Mouse (Mus musculus): Measurements from ENCODE around the gene Gm28048. TPM values are rescaled to one million over a fixed set of nuclear protein-coding genes. Genes with fewer than 3 reads are reported as not detected.
A peak's percentile ranks its signal among the peaks of the same experiment; 100 is the strongest.

The Gm28048 gene
- total RNA-seq, 2 experiments from 2014 or later = 3.2 to 3.6 TPM

DNA sequence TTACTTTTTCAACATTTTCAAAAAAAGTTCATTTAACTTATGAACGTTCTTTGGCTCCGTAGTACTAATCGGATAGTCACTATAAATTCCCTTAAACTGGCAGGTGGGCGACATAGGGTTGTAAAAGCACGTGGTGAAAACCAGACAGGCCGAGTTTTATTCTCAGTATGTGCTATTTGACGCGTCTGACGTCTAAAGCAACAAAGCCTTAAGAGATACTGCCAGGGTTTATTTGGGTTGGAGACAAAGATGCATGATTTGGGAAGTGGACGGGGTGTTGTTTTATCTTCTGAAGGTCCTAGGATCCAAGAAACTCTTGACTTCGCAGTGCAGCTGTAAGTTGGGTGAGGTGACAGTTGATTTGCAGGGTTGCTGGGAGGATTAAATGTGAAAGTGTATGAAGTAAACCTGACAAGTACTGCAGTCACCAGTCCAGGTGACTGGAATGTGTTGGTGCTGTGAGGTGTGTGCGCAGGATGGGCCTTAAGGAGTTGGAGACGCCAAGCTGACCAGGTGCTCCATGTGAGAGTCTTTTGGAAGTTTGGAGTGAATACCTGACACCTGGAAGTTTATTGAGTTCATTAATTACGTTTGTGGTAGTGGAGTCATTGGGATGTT lies 9.4 kb upstream of the Gm28048 start:
- intact Hi-C loops (cut with DNase I; ENCODE audit: low total_unique reads) = loop anchor here (5.0 kb wide), 1 partner anchor 281 kb away; no protein-coding TSS in a partner anchor
- DNase-seq = no peak

DNA sequence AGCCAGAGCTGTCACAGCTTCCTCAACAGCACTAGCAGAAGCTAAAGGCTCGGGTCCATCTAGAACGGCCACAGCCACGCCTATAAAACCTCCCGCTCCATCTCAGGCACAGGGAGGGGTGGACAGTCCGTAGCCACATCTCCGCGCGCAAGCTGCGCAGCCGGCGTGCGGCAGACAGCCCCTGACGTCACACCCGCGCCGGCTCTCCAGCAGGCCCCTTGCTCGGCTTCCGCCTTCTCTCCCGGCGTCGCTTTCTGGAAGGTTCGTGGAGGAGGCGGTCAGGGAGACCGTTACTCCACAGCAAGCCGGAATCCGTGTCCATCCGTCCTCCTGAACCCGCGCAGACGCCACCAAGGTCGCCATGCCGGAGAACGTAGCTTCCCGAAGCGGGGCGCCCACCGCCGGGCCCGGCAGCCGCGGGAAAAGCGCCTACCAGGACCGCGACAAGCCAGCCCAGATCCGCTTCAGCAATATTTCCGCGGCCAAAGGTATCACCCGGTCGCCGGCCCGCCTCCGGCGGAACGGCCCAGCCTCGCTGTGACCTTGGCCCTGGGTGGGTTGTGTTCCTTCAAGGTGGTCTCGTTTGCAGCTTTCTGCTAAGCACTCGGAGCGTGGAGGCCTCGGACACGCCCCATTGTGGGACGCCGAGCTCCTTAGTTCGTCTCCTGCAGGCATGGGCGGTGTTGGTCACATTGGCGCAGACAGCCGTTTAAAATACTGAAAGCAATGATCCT lies 8.7 kb upstream of the Gm28048 start, which contains the start of gene Cct4:
TSS of gene Cct4 (plus strand) at position 127 of the 734 bp plus-strand sequence.
- peak; percentile 94 for DNase-seq
- intact Hi-C loops (cut with DNase I; ENCODE audit: low total_unique reads) = loop anchor here (5.0 kb wide), 1 partner anchor 282 kb away; no protein-coding TSS in a partner anchor

DNA sequence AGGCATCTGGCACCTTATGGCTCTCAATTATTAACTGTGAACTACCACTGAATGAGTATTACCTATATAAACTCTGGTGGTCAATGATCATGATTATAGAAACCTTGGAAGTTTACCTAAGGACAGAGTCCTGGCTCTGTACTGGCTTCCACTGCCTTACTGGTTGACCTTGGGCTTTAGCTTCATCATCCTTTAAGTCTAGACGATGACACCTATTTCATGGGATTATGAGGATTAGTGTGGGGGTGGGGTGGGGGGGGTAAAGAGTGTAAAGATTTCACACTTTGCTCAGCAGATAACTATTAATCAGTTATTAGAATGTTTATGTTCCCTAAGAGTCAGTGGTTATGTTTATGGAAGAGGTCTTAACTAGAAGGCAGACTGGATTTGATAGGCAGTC lies 7.9 kb upstream of the Gm28048 start:
- no peak for DNase-seq
- intact Hi-C loops (cut with DNase I; ENCODE audit: low total_unique reads) = loop anchor here (5.0 kb wide), 1 partner anchor 283 kb away; no protein-coding TSS in a partner anchor

DNA sequence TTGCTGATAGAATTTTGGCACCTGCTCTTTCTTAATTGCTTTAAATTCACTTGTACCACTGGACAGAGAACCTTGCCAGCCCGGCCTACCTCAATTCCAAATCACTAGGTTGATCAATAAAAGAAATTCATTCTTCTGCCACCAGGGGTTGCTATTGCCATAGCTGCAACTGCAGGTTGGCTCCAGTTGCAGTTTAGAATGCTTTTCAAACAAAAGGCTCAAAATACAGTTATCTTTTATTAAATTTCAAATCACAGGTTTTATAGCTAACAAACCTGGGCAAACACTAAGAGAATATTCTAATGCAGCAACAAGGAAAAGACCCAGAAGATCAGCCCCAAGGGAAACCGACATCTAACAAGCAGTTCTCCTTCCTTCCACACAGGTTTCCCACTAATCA lies 5.5 kb upstream of the Gm28048 start:
- intact Hi-C loops (cut with DNase I; ENCODE audit: low total_unique reads) = no loop called here
- DNase-seq = peak; percentile 17

DNA sequence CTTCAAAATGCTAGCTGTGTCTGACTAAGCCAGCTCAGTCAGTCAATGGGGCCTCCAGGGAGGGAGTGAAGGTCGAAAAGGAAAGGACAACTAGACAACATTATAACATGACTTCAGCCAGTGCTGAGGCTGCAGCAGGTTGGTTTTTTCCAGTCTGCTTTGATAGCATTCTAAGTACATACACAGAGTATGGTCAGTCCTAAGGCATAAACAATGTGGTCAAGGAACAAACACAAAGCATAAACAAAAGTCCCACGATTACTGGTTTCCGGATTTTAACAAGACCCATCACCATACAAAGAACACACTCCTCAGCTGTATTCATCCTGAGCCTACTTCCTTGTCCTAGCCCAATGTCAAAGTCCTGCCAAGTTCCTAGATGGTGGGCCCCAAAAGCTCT lies 3.6 kb upstream of the Gm28048 start:
- DNase-seq = no peak
- intact Hi-C loops (cut with DNase I; ENCODE audit: low total_unique reads) = no loop called here

DNA sequence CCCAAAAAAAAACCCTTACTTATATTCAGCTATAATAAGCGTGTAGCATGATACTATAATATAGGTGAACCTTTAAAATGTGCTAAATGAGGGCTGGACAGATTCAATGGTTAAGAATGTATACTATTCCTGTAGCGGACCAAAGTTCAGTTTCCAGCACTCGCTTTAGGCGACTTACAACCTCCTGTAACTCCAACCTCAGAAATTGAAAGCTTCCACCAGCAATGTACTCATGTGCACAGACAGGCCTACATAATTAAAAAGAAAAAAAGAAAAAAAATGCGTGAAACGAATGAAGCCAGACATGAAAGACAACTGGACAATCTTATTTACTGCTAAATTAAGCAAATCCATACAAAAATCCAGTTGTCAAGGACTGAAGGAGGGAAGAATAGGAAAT lies 956 bp upstream of the Gm28048 start:
- intact Hi-C loops (cut with DNase I; ENCODE audit: low total_unique reads) = no loop called here
- no peak for DNase-seq

DNA sequence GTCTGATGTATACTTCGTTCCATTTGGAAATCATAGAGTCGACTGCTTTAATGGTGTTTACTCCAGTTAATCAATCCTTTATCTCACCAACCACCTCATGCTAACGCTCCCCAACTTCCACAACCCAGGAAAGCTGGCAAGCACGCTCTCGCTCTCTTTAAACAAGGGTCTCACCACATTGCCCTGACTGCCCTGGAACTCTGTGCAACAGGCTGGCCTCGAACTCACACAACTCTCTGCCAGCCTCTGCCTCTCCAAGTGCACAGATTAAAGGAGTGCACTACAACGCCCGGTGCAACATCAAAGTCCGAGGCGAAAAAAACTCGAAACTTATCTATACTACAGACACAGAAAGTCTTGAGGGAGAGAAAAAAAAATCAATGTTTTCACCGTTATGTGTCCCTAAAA lies 343 bp downstream of the Gm28048 start:
- DNase-seq = no peak
- intact Hi-C loops (cut with DNase I; ENCODE audit: low total_unique reads) = no loop called here

DNA sequence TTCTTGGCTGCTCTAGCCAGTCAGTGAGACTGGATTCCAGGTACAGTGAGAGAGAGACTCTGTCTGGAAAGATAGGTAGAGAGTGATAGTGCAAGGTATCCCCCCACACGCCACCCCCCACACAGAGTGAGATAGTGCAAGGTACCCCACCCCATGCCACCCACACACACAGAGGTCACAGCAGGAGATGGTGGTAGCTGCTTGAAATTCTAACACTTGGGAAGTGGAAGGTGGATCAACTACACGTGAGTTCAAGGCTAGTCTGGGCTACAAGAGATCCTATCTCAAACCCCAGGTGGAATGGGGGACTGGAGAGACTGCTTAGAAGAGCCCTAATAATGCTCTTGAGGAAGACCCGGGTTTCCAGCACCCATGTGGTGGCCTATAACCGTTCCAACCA lies 849 bp downstream of the Gm28048 start:
- no peak for DNase-seq
- intact Hi-C loops (cut with DNase I; ENCODE audit: low total_unique reads) = no loop called here

DNA sequence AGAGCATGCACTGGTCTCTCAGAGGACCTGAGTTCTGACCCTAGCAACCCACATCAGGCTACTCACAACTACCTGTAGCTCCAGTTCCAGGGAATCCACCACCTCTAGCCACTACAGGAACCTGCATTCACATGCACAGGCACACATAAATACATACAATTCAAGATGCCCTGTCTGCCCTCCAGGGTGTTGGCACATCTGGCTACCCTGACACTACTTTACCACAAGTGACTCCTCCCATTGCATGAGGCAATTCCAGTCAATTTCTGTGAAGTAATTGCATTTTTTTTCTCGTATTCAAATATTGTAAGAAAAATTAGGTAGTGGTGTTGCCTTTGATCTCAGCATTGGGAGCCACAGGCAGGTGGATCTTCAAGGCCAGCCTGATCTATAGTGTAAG lies 2.7 kb downstream of the Gm28048 start:
- intact Hi-C loops (cut with DNase I; ENCODE audit: low total_unique reads) = no loop called here
- DNase-seq = no peak

DNA sequence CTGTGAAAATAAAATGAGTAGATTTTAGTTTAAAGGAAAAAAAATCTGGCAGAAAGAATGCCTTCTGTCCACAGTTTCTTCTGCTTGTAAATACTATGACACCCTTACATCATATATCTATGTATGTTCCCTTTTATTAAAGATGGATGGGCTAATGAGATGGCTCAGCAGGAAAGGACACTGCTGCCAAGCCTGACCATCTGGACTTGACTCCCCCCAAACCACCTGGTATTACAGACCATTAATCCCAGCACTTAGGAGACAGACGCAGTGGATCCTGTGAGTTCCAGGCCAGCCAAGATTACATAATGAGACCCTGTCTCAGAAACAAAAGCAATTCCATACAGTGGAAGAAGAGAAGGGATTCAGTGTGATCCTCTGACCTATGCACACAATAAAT lies 3.2 kb downstream of the Gm28048 start:
- intact Hi-C loops (cut with DNase I; ENCODE audit: low total_unique reads) = no loop called here

DNA sequence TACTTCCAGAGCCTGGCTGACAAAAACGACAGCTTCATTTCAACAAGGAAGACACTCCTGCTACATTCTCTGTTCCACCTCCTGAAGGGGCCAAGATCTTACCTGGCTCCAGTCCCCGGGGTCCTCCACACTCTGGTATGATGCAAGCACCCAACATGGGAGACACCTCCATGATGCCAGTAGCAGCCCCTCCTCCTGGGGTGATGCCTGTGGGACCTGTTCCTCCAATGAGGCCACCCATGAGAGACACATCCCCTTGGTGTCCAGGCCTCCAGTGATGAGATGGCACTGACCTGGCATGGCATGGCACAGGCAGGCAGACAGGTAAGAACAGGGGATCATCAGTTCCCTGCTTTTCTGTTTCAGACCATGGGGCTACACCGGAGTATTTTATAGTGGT lies 3.7 kb downstream of the Gm28048 start:
- DNase-seq = no peak
- intact Hi-C loops (cut with DNase I; ENCODE audit: low total_unique reads) = no loop called here

More for the DNA sequence above, 3.2 kb downstream of the Gm28048 start:
- DNase-seq = no peak

DNA sequence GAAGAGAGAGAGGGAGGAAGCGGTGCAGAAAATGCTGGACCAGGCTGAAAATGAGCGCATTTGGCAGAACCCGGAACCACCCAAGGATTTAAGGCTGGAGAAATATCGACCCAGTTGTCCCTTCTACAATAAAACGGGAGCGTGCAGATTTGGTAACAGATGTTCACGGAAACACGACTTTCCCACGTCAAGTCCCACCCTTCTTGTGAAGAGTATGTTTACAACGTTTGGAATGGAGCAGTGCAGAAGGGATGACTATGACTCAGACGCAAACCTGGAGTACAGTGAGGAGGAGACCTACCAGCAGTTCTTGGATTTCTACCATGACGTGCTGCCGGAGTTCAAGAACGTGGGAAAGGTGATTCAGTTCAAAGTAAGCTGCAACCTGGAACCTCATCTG lies 8.3 kb downstream of the Gm28048 start:
- intact Hi-C loops (cut with DNase I; ENCODE audit: low total_unique reads) = no loop called here
- DNase-seq = no peak

DNA sequence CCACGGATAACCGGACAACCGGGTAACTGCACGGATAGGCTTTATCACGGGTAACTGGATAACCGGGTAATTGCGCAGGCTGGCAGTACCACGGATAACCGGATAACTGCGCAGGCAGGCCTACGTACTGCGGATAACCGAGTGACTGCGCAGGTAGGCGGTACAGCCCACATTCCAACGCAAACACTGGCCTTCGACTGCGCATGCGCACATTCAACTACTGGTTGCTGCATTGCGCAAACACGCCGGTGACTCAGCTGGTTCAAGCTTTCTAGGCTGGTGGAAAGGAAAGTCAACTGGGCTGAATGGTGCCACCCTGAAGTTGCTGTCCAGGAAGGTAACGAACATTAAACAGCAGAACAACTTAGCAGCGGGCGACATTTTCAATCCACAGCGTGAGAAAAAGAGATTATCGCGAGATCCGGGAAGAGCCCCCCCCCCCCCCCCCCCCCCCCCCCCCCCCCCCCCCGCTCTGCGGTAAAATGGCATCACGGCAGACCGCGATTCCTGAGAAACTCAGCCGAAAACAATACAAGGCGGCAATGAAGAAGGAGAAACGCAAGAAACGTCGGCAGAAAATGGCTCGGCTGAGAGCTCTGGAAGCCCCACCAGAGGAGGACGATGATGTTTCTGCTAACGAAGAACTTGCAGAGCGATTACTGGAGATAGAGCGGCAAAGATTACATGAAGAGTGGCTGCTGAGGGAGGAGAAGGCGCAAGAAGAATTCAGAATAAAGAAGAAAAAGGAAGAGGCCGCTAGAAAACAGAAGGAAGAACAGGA lies 9.0 kb downstream of the Gm28048 start:
- intact Hi-C loops (cut with DNase I; ENCODE audit: low total_unique reads) = no loop called here

DNA sequence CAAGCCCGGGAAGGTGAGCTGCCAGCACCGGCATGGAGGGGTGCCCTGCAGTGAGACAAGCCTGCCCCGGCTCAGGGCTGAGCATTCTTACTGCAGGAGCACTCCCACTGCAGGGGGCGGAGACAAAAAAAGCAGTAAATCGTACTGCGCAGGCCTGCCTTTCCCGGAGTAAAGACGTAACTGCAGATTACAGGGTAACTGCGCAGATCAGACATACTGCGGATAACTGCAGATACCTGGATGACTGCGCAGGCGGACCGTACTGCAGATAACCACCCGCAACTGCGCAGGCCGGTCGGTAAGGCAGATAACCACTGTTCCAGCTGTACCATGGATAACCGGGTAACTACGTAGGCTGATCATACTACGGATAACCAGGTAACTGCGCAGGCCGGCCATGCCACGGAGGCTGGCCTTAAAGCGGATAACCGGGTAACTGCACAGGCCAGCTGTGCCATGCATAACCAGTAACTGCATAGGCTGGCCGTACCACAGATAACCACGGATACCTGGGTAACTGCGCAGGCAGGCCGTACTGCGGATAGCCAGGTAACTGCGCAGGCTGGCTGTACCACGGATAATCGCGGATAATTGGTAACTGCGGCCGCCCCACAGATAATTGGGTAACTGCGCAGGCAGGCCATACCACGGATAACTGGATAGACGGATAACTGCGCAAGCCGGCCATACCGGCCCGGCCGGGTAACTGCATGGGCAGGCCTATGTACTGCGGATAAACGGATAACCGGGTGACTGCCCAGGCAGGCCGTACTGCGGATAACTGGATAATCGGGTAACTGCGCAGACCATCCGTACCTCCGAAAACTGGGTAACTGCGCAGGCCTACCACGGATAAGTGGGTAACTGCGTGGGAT lies 9.8 kb downstream of the Gm28048 start, which contains the start of gene Zrsr1:
TSS of gene Zrsr1 (plus strand) at position 171 of the 875 bp plus-strand sequence.
- DNase-seq = peak; percentile 29
- intact Hi-C loops (cut with DNase I; ENCODE audit: low total_unique reads) = no loop called here

More for the DNA sequence above, 9.0 kb downstream of the Gm28048 start:
- peak; percentile 74 for DNase-seq

DNA sequence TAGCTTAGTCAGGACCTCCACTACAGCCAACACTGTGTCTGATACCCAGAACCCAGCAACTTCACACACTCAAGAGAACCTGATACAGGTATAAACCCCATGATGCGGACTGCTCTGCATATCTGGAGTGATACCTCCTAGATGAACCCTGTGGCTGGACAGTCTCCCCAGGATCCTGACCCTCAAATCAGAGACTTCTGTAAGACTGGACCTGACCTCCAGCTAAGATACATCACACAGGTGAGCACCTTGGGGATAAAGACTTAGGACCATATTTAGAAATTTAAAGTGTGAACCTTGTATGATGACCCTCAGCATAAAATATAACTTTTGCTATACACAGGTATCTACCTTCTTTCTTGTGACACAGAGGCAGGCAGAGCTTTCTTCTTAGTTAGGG lies 11.3 kb downstream of the Gm28048 start:
- DNase-seq = no peak
- intact Hi-C loops (cut with DNase I; ENCODE audit: low total_unique reads) = no loop called here

DNA sequence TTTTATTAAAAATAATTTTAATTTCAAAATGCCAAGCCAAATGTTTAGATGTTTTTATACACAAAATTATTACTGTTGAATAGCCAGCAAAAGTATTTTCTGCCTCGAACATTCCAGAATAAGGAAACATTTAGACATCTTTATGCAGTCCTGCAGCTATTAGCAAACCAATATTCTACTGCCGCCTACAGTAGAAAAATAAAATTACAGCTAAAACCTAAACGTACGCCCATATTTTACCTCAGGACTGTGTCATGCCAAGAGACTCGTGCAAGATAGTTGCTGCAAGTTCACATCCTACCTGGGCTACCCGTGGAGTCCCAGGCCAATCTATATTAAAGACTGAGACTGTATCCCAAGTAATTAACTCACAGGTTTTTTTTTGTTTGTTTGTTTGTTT lies 12.4 kb downstream of the Gm28048 start:
- intact Hi-C loops (cut with DNase I; ENCODE audit: low total_unique reads) = no loop called here

DNA sequence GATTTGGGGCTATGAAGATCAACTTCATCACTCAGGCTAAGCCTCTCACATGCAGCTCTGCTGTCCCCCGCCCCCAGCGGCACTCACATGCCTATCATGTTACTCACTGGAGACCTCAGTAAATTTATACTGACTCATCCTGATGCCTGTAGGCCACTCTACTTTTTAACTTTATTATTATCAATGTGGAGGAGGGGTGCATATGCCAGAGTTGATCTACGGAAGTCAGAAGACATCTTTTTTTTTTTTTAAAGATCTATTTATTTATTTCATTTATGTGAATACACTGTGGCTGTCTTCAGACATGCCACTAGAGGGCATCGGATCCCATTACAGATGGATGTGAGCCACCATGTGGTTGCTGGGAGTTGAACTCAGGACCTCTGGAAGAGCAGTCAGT lies 16.4 kb downstream of the Gm28048 start:
- intact Hi-C loops (cut with DNase I; ENCODE audit: low total_unique reads) = no loop called here
- DNase-seq = no peak

More for the DNA sequence above, 12.4 kb downstream of the Gm28048 start:
- DNase-seq = no peak

DNA sequence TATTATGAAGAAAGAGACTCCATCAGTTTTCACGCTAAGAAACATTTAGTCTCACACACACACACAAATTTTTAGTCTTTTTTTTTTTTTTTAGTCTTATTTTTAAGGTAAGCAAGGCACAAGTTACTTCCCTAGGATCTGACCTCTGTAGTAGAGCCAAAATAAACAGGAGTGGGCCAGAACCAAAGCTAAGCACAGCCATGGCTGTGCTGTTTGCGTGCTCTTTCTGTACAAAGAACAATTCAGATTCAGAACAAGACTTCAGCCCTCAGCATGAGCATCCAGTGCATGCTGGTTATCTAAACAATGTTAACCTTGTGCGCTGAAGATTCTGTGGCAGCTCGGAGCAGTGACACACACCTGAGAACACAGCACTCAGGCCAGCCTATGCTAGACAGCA lies 17.5 kb downstream of the Gm28048 start:
- no peak for DNase-seq
- intact Hi-C loops (cut with DNase I; ENCODE audit: low total_unique reads) = no loop called here

DNA sequence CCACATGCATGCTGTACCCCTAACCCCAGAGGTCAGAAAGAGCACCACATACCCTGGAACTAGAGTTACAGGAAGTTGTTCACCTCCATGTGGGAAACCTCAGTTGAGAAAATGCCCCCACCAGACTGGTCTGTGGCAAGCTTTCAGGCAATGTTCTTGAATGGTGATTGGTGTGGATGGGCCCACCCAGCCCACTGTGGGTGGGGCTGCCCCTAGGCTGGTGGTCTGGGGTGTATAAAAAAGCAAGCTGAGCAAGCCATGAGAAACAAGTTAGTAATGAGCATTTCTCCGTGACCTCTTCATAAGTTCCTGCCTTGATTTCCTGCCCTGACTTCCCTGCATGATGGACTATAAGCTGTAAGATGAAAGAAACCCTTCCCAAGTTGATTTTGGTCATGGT lies 19.8 kb downstream of the Gm28048 start:
- DNase-seq = no peak
- intact Hi-C loops (cut with DNase I; ENCODE audit: low total_unique reads) = no loop called here

Data from gastrocnemius, postnatal 14 days (tissue).